Mouse (Mus musculus) cerebellum, adult 8-10 months (tissue): ENCODE measurements at regions not wholly inside any gene's neighbourhood (a gene's known extent, or its start where the extent isn't known, plus 50 kb on each side); places are given as distances from the start of the nearest gene placed in this dataset.

Experiments used
- DNase-seq: peaks from one replicate; pipeline ENCODE4 v3.0.0; 2022

- DNase-seq, result peak; percentile 12
Observed at GRCm38 (mm10) chr4:70952671-70953070, 417.9 kb upstream of the Megf9 start.

GRCm38 (mm10) chr4:70940146-70940545 lies 405.4 kb upstream of the Megf9 start:
- no peak for DNase-seq

- no peak for DNase-seq
Observed at GRCm38 (mm10) chr4:70934140-70934539, 399.3 kb upstream of the Megf9 start.

GRCm38 (mm10) chr4:70921972-70922692 lies 387.3 kb upstream of the Megf9 start:
- no peak for DNase-seq

- DNase-seq, result no peak
Observed at GRCm38 (mm10) chr4:70914566-70914965, 379.8 kb upstream of the Megf9 start.

GRCm38 (mm10) chr4:70906771-70907749 lies 372.3 kb upstream of the Megf9 start:
- no peak for DNase-seq
